Mouse (Mus musculus) C2C12 (cell line): Measurements from ENCODE around the gene Ing2.

Experiments
- CTCF ChIP-seq: IDR thresholded peaks from one replicate; pipeline ENCODE4 v1.5.1; 2011; ENCODE audit not compliant: control insufficient read depth, insufficient read depth, insufficient read length
- USF1 ChIP-seq: IDR thresholded peaks from one replicate; pipeline ENCODE4 v1.6.1; 2011; ENCODE audit warnings: low read depth, mild to moderate bottlenecking, control low read depth, moderate library complexity

DNA sequence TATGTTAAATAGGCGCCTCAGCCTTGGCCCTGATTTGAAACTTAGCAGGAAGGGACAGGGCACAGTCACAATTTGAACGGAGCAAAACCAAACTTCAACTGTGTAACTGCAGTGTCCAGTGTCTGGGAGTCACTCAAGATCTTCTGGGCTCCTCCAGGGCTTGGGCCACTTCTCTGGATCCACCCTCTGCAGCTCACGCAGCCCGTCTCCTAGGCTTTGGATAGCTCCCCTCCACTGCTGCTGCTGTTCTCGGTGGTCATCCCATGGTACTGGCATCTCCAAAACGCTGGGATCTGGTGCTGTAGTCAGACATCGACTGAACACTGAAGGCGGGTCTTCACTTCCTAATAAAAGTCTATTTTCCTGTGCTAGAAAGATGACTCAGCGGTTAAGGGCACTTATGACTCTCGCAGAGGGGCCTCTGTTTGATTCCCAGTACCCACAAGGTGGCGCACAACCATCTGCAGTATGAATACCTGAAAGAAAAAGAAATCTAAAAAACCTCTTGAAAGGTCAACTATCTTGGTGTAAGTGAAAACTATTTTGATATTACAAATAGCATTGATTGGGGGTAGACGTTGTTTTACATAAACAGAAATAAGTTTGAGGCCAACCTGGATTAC lies 14.5 kb upstream of the Ing2 start:
- TF ChIP-seq CTCF (no peak), USF1 (no peak)
